Mouse (Mus musculus): ENCODE data around the gene Mad1l1. TPM values are rescaled to one million over a fixed set of nuclear protein-coding genes. Genes with fewer than 3 reads are reported as not detected.
A peak's percentile ranks its signal among the peaks of the same experiment; 100 is the strongest.

Gene Mad1l1
- total and polyA plus RNA-seq, 3 experiments: 40.5 to 65.2 TPM; not detected in 1

- TF ChIP-seq KAT2A (conservative IDR thresholded peaks at IDR 0.05; ENCODE audit: low read depth, low read length) (peak; percentile 21; the same call in 1 of the 2 replicates), JUND (IDR thresholded peaks at IDR 0.05; ENCODE audit: low read depth, low read length) (no peak), RAD21 (IDR thresholded peaks at IDR 0.05; ENCODE audit: low read depth, low read length) (no peak), POLR2AphosphoS2 (IDR thresholded peaks at IDR 0.05; ENCODE audit: low read length) (peak; percentile 91)
These were observed at the start of gene Mad1l1, which contains the start of gene Nudt1 (continued) for GRCm38 (mm10) chr5:140321042-140321755.

DNA sequence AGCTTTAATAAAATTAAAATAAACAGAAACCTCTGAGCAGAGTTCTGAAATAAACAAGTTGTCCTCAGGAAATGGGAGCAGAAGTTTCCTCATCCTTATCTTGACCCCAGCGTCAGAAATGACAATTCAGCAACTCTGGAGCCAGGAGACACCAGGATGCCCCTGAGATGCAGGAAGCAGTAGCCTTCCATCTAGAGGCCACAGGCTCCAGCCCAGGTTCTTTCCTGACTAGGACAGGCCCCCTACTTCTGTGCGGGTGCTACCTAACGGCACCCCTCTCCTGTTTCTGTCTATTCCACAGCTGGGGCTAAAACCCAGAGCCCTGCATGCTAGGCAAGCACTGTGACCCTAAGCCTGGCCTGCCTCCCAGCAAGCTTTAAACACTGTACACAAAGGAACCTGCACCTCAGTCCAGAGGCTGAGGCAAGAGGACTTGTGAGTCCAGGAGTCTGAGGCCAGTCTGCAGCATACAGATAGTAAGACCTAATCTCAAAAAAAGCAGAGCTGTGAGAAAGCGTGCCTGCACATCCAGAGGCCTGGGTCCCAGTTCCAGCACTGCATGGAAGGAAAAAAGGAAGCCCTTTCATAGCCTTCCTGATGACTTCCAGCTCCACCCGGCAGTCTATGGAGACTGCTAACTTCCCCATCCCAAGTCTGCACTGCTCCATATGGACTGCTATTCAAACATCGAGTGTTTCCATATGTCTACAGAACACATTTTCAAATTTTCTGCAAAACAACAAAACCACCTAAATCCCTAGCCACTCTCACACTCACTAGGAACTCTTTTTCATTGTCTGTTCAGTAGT lies 49.3 kb upstream of the Mad1l1 start:
- DNase-seq (ENCODE audit: low read depth, low spot score): no peak
- Histone ChIP-seq H3K27ac (ENCODE audit: control insufficient read depth, low read depth, low read length) (no peak overlapping the region), H3K79me2 (ENCODE audit: control insufficient read depth, insufficient read depth, low read length, poor library complexity) (peaks cover 11% of the 10 kb centered on the region; the same call in 1 of the 2 replicates), H3K9me3 (replicated peaks; ENCODE audit: insufficient read depth, low read length) (no peaks in the 10 kb centered on the region), H3K36me3 (ENCODE audit: control insufficient read depth in 1 of 2, insufficient read depth in 2 of 2, low read length in 2 of 2) (0 out of 4 replicates have a peak, but pooled peaks cover 0 to 2% of the 10 kb centered on the region in 2 experiments), H3K4me3 (ENCODE audit: control insufficient read depth in 1 of 2, insufficient read depth in 1 of 2, low read depth in 2 of 2, low read length in 2 of 2) (no peak overlapping the region), H3K27me3 (ENCODE audit: control insufficient read depth in 1 of 2, insufficient read depth in 2 of 2, low read length in 2 of 2) (no peaks in the 10 kb centered on the region), H3K9ac (ENCODE audit: control insufficient read depth, low read depth, low read length, poor library complexity, severe bottlenecking) (no peak overlapping the region), H3K4me1 (ENCODE audit: control insufficient read depth in 1 of 2, insufficient read depth in 2 of 2, low read length in 2 of 2) (no peaks in the 10 kb centered on the region)
- TF ChIP-seq POLR2AphosphoS5 (IDR thresholded peaks at IDR 0.05; ENCODE audit: borderline replicate concordance, low read depth, low read length): no peak
- TF ChIP-seq TAL1 (IDR thresholded peaks at IDR 0.05; ENCODE audit: low read length): peak; percentile 28; the same call in 1 of the 2 replicates

DNA sequence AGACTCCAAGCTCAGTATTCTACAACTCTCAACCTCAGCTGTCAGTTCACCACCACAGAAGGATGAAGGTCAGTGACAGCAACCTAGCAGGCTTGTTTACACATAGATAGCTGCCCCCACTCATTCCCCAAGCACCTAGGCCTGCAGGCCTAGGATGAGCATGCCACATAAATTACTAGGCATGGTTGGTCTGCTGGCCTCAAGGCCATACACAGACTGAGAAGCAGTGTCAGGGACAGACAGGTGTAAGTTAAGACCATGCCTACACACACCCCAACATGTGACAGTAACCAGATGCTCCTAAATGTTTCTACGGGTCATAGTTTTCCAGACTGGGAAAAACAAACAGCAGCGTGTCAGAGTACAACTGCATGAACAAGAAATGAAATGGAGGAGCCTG lies 48.1 kb upstream of the Mad1l1 start:
- H3K4me3 ChIP-seq (ENCODE audit: control insufficient read depth in 1 of 2, insufficient read depth in 1 of 2, low read depth in 2 of 2, low read length in 2 of 2): no peak overlapping the region
- H3K36me3 ChIP-seq (ENCODE audit: control insufficient read depth in 1 of 2, insufficient read depth in 2 of 2, low read length in 2 of 2): 0 out of 4 replicates have a peak, but pooled peaks cover 0 to 2% of the 10 kb centered on the region in 2 experiments
- H3K27me3 ChIP-seq (ENCODE audit: control insufficient read depth in 1 of 2, insufficient read depth in 2 of 2, low read length in 2 of 2): no peaks in the 10 kb centered on the region
- no peak overlapping the region for H3K9ac ChIP-seq (ENCODE audit: control insufficient read depth, low read depth, low read length, poor library complexity, severe bottlenecking)
- TF ChIP-seq CHD2 (IDR thresholded peaks at IDR 0.05; ENCODE audit: low read length): no peak
- no peak overlapping the region for H3K27ac ChIP-seq (ENCODE audit: control insufficient read depth, low read depth, low read length)
- no peak for DNase-seq (ENCODE audit: low read depth, low spot score)
- no peaks in the 10 kb centered on the region for H3K4me1 ChIP-seq (ENCODE audit: control insufficient read depth in 1 of 2, insufficient read depth in 2 of 2, low read length in 2 of 2)
- H3K9me3 ChIP-seq (replicated peaks; ENCODE audit: insufficient read depth, low read length): no peaks in the 10 kb centered on the region
- peaks cover 11% of the 10 kb centered on the region; the same call in 1 of the 2 replicates for H3K79me2 ChIP-seq (ENCODE audit: control insufficient read depth, insufficient read depth, low read length, poor library complexity)

- 0 out of 4 replicates have a peak, but pooled peaks cover 0 to 2% of the 10 kb centered on the region in 2 experiments for H3K36me3 ChIP-seq (ENCODE audit: control insufficient read depth in 1 of 2, insufficient read depth in 2 of 2, low read length in 2 of 2)
- DNase-seq (ENCODE audit: low read depth, low spot score): no peak
- peaks cover 8% of the 10 kb centered on the region; the same call in 1 of the 2 replicates for H3K79me2 ChIP-seq (ENCODE audit: control insufficient read depth, insufficient read depth, low read length, poor library complexity)
- H3K27ac ChIP-seq (ENCODE audit: control insufficient read depth, low read depth, low read length): no peak overlapping the region
- H3K9ac ChIP-seq (ENCODE audit: control insufficient read depth, low read depth, low read length, poor library complexity, severe bottlenecking): no peak overlapping the region
- no peak for TF ChIP-seq ZKSCAN1 (IDR thresholded peaks at IDR 0.05; ENCODE audit: low read depth, low read length)
- TF ChIP-seq GABPA (IDR thresholded peaks at IDR 0.05; ENCODE audit: low read depth, low read length): no peak
- TF ChIP-seq GATA1 (IDR thresholded peaks at IDR 0.05; ENCODE audit: low read depth, low read length): no peak
- no peak for TF ChIP-seq TAL1 (IDR thresholded peaks at IDR 0.05; ENCODE audit: low read length)
- TF ChIP-seq UBTF (IDR thresholded peaks at IDR 0.05; ENCODE audit: borderline replicate concordance, insufficient read depth, low read depth, low read length): no peak
- TF ChIP-seq MYB (IDR thresholded peaks at IDR 0.05; ENCODE audit: low read depth, low read length): no peak
- TF ChIP-seq SMC3 (IDR thresholded peaks at IDR 0.05; ENCODE audit: low read depth, low read length): no peak
- no peak for TF ChIP-seq ZMIZ1 (IDR thresholded peaks at IDR 0.05; ENCODE audit: low read depth, low read length)
- TF ChIP-seq ZC3H11A (IDR thresholded peaks at IDR 0.05; ENCODE audit: low read depth, low read length): no peak
- TF ChIP-seq MAFK (IDR thresholded peaks at IDR 0.05; ENCODE audit: borderline replicate concordance, low read depth, low read length): no peak
- no peak for TF ChIP-seq MYC (IDR thresholded peaks at IDR 0.05; ENCODE audit: low read depth, low read length)
- no peak for TF ChIP-seq TBP (IDR thresholded peaks at IDR 0.05; ENCODE audit: low read depth, low read length)
- H3K4me1 ChIP-seq (ENCODE audit: control insufficient read depth in 1 of 2, insufficient read depth in 2 of 2, low read length in 2 of 2): no peaks in the 10 kb centered on the region
- H3K27me3 ChIP-seq (ENCODE audit: control insufficient read depth in 1 of 2, insufficient read depth in 2 of 2, low read length in 2 of 2): no peaks in the 10 kb centered on the region
- no peak overlapping the region for H3K4me3 ChIP-seq (ENCODE audit: control insufficient read depth in 1 of 2, insufficient read depth in 1 of 2, low read depth in 2 of 2, low read length in 2 of 2)
- no peaks in the 10 kb centered on the region for H3K9me3 ChIP-seq (replicated peaks; ENCODE audit: insufficient read depth, low read length)
These were observed 47.6 kb upstream of the Mad1l1 start for GRCm38 (mm10) chr5:140368926-140369325.

All from MEL (cell line).